Mouse (Mus musculus) cerebellum, postnatal 25 days (tissue): ENCODE results near the gene Ankrd55.
A peak's percentile ranks its signal among the peaks of the same experiment; 100 is the strongest.

Experiments
- DNase-seq, 2 experiments: peaks; one replicate each; pipeline ENCODE4 v3.0.0; 2021; ENCODE audit warnings: mixed read lengths in 2 of 2

Gene Ankrd55

DNA sequence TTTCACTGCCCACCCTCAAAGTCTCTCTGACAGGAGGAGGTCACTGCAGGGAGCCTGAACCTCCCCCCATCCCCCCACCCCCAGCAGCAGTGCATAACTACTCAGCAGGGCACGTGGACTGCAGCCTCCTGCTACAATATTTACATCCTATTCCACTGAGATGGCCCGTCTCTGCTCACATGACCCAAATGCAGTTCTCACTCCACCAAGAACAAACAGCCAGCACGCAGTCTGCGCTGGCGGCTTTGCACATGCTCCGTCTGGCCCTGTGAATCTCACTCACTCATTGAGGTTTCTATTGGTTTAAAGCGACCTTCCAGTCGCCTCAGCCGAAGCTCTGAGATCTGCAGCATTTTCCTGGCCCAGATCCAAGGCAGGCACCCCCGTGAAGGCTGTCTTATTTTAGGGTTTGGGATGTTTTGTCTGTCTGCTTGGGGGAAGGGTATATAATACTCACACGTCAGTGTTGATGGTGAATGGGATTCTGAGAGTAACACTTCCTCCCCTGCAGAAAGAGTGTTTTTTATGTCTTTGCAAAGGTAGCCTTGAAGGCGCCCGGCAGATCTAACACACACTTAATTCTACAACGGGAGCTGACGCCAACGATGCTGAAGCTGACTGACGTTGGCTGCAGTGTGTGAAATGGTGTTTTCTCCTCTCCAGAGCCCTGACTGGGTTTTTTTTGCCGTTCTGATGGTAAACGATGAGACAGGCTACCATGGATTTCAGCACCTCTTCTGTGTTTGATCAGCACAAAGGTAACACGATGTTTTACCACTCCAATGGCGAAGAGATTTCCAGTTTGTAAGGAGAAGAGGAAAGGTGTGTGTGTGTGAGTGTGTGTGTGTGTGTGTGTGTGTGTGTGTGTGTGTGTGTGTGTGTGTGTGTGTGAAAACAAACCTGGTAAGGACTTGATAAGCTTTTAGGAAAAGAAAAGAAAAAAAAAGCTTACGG lies at the start of gene Ankrd55:
Gene Ankrd55 (plus strand): TSS at position 227 of the 954 bp plus-strand sequence.
- DNase-seq: peak; percentile 70 to 75

DNA sequence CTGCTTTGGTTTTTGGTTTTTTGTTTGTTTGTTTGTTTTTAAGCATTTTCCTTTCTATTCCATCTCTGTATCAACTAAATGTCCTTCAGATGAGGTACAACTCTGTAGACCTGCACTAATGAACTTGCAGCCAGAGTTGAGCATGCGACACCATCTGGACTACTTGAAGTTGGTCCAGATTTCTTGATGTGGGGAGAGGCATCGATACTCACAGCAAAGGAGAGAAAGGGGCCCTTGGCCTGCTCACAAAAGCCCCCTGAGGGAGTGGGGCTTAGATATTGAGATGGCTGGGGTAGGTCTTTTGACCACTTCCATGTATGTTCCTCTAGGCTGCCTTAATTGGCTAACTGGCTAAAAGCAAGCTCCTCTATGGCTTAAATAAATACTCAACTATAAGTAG lies 49.0 kb upstream of the Ankrd55 start:
- no peak for DNase-seq

DNA sequence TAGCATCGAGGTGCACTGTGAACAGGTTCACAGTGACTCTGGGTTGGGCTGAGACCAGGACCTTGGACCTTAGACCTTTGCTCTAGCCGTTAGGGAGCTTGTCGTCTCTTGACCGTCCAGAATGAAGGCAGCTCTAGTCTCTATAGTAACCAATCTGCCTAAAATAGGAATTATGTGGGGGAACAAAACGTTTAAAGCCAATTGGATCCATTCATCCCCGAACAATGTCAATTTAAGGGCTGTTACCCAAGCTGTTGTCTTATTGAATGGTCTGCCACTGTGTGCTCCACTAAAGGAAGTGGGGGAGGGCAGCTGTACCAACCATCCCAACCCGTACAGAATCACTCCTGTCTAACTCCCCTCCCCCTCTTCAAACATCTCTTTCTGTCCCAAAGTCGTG lies 46.8 kb upstream of the Ankrd55 start:
- no peak for DNase-seq

DNA sequence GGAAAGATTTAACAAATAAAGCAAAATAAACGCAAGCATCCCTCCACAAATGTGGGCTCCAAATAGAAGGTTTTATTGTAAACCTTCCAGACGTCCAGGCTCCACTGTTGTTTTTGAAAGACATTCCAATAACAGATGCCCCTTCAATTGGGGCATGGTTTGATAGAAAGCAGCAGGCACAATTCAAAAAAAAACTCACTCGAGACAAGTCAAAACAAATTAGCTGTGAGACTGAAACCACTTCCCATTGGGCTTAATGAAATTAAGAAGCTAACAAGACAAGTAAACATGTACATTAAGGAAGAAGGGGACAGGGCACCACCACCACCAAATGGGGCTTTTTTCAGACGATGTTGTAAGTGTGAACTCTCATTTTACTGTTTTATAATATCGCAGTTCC lies 43.1 kb upstream of the Ankrd55 start:
- no peak for DNase-seq

DNA sequence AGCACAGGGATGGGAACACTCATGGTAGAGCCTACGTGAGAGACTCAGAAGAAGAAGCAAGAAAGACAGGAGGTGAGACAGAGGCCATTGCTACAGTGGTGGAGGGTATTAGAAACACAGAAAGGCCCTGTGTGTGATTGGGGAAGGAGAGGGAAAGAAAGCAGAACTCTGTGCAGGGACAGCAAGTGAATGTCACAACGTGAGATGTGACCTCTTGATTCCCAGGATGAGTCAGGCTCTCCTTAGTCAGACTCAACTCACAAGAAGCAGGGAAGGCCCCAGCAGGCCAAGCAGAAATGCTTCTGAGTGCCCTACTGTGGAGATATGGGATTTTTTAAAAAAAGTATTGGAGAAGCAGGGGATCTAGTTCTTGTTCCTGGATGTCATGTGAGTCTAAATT lies 36.8 kb upstream of the Ankrd55 start:
- no peak for DNase-seq

DNA sequence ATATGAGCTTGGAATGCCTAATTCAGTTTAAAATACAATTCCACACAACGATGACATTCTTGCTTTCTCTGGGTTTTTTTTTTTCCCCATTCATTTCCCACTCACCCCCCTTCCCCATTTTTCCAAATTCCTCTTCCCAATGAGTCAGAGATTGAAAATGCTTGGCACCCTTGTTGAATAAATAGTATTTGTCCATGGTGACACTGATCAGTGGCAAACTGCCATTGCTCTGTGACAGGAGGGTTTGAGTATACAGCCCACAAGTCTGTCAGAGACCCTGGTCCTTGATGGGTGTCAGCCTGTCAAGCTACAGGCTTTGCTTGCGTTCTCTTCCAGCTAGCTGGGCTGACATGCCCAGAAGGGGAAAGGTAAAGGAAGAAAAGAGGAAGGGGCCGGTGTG lies 36.2 kb upstream of the Ankrd55 start:
- no peak for DNase-seq

DNA sequence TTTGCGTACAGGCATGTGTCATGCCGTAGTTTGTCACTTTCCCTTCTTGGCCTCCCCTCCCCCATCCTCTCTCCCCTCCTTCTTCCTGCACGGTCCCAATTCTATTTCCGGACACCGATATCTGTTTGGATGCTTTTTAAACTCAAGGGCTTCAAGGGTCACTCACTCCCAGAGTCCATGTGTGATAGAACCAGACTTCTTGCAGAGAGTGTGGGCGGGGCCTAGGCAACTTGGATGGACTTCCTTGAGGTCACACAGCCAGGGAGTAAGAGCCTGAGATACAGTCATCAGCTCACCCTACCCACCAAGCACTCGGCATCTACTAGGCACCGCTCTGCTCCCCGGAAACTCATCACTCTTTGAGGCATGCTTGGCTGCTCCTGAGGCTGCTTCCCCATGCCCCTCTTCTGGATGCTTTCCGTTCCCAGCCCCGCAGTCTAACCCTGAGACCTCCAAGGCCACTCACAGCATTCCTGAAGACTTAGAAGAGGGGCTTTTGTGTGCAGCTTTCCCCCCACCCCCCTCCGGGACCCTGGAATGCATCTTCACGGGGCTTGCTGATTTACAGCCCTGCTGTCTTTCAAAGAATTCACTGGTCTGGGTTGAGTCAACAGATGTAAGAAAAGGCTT lies 35.1 kb upstream of the Ankrd55 start:
- no peak for DNase-seq

DNA sequence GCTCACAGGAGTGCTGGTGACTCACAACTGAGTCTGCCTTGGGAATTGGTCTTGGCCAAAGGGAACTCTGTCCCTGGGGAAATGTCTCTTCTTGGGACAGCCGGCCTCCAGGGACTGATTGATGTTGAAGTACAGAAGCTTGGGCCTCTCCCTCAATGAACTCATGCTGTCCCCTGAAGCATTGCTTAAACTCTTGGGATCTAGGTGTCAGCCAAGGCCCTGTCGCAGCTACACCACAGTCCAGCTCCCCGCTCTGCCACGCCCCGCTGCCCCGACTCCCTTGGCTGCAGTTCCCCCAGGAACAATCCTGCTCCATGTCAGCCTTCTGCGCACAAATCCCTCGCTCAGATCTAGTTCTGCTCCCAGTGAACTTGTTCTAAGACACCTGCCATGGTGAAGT lies 34.1 kb upstream of the Ankrd55 start:
- no peak for DNase-seq

DNA sequence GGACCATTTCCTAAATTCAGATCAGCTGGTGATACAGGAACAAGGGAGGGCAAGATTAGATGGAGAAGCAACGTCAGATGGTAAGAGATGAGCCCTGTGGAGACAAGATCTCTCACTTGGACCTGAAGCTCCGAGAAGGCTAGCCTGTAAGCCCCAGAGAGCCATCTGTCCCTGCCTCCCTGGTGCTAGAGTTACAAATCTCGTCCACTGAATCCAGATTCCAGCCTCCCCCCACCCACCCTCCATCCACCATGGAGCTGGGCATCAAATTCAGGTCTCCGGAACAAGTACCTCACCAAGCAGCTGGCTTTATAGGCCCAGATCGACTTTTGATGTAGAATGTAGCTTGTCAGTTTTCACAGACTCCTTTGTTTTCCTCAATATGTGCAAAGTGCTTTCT lies 32.4 kb upstream of the Ankrd55 start:
- DNase-seq: peak in 1 of 2 experiments; percentile 26

DNA sequence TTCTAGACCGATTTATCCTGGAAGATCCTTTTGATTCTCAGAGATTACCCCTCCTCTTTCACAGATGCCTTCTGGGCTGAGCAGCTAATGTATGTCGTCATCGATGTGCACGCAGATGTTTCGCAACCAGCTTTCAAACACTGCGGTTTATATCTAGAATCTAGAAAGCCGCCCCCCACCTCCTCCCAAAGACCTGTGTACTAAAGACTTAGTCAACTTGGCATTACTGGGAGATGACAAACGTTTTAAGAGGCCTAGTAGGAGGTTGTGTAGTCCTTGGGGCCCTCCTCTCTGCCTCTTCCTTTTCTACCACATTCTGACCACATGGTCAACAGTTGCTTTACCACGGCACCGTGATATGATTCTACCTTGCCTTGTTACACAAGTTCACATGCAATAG lies 29.8 kb upstream of the Ankrd55 start:
- no peak for DNase-seq

DNA sequence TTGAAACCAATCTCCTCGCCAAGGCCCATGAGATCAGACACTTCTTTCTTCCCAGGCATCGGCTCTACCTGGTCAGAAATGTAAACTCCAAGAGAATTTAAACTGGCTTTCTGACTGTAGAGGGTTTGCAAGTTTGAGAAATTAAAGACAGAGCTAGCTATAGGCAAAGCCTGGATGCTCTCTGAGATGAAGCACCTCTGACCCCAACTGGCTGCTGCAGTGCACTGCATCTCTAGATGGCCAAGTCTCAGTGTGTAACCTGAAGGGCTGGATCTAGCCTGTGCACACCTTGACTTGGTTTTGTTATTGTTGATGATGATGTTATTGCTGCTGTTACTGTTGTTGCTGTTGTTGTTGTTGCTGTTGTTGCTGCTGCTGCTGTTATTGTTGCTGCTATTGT lies 28.9 kb upstream of the Ankrd55 start:
- peak; percentile 79 to 83 for DNase-seq

DNA sequence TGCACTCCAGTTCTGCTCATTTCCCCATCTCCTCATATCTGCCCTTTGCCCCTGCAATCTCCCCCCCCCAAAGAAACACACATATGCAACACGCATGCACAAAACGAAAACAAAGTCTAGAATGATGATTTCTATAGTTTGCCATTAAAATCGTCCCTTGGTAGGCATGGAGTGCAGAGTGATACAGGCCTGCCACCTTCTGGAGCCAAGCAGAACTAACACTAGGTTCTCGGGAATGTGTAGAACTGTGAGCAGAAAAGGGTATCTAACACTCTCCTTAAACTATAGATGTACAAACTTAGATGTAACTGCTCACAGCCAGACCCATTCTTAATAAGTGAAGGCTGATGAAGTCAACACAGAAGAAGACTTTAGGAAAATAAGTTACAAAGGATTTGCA lies 23.6 kb upstream of the Ankrd55 start:
- peak; percentile 57 to 74 for DNase-seq

DNA sequence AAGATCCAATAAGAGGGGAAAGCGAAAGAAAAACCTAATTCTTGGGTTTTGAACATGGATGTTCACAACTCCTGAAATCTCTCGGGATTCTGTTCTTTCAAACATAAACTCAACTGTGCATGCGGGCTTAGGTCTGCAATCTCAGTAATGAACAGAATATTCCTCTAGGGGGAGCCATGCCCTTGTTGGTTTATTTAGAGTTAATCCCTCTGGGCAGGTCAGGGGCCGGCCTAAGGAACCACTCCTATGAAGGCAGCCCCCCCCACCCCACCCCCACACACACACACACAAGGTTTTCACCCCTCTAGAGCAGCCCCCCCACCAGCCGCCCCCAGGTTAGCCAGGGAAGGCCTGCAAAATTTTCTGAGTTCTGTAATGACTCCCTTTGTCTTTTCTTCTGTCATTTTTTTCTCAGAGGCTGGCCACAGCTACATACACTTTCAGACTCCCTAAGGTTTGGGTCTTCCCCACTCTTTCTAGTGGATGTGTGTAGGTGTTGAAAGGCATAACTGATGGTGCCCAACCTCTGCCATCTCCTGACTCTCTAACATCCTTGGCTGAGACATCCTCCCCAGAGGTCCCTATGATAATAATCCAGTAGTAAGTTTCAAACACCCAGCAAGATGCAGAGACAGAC lies 16.2 kb upstream of the Ankrd55 start:
- peak in 1 of 2 experiments; percentile 29 for DNase-seq

DNA sequence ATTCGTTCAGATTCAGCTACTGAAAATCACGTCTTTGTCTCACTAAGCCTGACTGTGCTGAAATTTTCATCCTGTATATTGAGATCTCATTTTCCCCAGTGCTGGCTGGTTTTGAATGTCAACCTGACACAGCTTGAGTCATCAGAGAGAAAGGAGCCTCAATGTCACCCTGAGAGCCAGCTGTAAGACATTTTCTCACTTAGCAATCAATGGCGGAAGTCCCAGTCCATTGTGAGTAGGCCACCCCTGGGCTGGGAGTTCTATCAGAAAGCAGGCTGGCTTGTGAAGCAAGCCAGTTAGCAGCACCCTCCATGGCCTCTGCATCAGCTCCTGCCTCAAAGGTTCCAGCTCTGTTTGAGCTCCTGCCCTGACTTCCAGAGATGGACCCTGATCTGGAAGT lies 13.6 kb upstream of the Ankrd55 start:
- no peak for DNase-seq

DNA sequence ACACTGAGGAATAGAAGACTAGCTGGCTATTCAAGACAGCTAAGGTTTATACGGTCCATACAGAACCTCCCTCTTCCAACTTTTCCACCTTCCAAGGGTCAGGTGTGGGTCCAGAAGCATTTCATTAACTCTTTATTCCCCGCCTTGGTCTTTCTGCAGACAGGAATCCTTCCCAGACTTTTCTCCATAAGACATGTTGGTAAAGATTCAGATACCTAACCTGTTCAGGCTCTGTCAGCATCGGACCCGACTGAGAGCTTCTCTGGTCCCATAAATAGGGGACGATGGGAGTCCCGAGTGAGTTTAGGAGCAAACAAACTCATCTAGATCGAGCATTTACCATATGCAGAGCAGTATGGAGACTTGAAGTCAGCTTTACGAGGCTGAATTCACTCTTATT lies 12.3 kb upstream of the Ankrd55 start:
- DNase-seq: no peak

DNA sequence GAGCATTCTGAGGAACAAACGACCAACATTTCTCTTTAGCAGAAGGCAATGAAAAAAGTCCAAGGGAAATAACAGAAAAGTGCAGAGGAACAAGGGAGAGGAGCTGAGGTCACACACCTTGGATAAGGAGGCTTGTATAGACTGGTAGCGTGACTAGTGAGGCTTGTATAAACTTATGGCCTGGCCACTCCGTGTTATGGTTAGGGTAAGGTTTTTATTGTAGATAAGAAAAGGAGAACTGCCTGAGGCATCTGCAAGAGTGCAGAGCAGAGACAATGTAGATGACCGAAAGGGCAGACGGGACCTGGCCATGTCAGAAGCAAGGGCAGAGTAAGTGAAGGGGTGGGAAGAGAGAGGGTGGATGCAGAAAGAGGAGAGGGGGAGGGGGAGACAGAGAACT lies 10.7 kb upstream of the Ankrd55 start:
- DNase-seq: no peak

DNA sequence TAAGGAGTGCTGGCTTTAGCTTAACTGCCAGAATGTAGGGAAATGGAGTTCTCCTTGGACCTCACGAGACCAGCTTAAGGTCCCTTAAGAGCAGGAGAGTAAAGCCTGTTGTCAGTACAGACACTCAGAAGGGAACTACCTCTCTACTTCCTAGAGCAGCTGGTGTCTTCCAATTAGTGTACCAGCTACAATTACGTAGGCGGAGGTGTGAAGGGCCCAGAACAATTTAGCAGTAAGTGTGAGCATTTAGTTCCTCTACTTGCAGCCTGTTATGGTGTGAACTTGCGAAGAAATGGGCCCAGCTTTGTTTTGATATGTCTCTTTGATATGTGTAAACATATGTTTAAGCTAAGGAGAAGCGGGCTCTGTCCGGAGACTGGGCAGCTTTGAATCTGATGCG lies 10.0 kb upstream of the Ankrd55 start:
- DNase-seq: no peak

DNA sequence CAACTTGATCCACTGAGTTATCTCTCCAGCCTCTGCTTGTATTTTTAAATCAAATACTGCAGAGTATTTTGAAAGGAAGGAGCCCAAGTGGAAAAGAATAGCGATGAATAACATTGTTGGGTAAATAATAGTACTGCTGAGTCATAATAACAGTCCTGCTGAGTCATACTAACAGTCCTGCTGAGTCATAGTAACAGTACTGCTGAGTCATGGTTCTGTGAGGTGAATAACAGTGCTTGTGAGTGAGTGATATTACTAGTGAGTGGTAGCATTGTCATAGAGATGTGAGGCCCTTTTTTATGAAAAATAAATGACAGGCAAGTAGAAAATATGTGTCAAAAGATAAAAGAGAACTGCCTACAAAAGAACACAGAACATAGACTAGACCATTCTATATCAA lies 1.1 kb upstream of the Ankrd55 start:
- no peak for DNase-seq

DNA sequence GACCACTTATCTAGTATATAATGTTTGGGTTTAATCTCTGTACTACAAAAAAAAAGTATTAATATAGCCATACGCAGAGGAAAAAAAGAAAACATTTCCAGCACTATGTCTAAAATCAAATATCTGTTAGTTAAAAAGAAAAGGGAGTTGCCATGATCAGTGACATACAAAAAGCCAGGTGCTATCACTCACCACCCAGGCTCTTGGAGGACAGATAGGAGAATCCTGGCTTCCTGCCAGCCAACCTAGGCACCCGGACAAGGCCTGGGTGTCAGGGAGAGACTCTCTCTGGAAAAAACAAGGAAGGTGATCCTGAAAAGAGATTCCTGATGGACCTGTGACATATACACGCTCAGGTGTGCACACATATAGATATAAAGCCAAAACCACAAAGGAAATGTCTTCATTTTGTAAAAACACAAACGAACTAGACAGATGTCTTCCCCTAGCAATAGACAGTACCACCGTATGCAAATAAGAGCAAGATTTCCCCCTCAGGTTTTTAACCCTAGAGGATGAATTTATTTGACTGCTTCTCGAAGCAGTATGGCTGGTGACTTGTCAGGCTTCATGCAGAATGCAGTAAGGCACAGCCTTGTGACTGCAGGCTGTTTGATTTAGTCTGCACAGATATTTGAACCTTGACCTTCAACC lies 553 bp upstream of the Ankrd55 start:
- DNase-seq: peak in 1 of 2 experiments; percentile 54

DNA sequence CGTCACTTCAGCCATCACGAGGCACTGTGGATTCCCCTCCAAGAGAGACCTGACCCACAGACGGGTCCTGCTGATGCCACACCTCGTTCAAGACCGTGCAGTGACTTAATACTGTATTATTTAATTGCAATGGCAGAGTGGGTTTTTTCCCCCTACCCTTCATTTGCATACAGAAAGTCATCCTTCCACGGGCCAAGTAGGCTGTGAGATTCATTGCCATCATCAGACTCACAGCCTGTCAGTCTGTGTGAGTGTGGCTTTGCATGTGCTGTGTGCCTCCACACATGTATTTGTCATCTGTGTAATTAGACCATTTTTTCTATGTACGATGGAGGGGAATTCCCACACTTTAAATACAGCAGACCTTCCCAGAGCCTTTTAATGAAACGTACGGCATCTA lies 1.1 kb downstream of the Ankrd55 start:
- no peak for DNase-seq

DNA sequence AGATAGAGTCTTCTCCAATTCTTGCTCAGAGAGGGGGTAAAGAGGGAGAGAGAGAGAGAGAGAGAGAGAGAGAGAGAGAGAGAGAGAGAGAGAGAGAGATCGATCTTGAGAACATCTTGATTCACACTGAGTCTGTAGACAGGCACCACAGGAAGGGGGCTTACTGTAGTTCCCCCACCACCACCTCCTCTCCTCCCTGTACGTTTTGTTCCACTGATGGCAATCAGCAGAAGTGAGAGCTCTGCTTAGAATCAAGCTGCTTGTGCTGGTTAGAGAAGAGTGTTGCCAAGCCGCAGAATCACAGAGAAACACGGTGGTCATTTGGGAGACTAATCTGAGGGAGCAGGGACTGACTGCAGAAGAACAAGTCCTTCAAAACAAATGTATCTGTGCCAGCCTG lies 1.7 kb downstream of the Ankrd55 start:
- DNase-seq: no peak

DNA sequence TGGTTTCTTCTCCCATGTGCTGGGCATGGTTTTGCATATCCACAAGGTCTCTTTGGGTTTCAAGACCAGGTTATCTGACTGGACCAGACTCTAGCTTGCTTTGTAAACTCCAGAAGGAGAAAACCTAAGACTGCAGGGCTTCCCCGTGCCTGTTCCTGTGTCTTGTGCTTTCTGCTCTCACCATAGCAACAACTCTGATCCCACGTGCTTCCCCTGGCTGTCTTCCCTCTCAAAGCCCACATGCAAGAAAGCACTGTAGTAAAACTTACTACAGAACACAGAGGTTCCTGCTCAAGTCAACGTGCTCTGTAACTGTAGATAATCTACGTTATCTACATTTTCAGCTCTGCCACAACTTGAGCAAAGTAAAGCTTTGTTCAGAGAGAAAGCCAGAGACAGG lies 4.2 kb downstream of the Ankrd55 start:
- DNase-seq: no peak

DNA sequence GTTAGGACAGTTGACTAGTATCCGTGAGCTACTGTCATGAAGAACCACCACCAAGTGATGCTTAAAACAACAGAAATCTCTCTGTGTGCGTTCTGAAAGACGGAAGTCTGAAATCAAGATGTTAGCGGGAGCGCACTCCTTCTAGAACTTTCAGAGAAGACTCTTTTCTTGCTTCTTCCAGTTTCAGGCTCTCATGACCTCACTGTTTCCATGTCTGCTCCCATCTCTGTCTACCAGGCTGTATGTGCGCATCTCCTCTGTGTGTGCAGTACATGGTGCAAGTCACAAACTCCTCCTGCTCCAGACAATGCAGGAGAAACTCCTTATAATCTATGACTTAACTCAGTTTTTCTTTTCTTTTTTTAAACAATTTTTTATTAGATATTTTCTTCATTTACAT lies 4.8 kb downstream of the Ankrd55 start:
- no peak for DNase-seq
